Mouse (Mus musculus) spleen, adult 2 months (tissue): ENCODE measurements around the gene Gm28230.

Experiments used
- CTCF ChIP-seq: fragments of 200-500 bp; IDR thresholded peaks from 2 replicates; pipeline ENCODE4 v1.5.1; 2011; ENCODE audit warnings: mild to moderate bottlenecking, inconsistent platforms; ENCODE audit not compliant: insufficient read depth, insufficient read length, insufficient replicate concordance; ENCODE audit errors: extremely low read depth
- POLR2A ChIP-seq: fragments of 200-500 bp; IDR thresholded peaks from 2 replicates; pipeline ENCODE4 v1.6.1; 2011; ENCODE audit warnings: low read depth, low read length, inconsistent platforms

DNA sequence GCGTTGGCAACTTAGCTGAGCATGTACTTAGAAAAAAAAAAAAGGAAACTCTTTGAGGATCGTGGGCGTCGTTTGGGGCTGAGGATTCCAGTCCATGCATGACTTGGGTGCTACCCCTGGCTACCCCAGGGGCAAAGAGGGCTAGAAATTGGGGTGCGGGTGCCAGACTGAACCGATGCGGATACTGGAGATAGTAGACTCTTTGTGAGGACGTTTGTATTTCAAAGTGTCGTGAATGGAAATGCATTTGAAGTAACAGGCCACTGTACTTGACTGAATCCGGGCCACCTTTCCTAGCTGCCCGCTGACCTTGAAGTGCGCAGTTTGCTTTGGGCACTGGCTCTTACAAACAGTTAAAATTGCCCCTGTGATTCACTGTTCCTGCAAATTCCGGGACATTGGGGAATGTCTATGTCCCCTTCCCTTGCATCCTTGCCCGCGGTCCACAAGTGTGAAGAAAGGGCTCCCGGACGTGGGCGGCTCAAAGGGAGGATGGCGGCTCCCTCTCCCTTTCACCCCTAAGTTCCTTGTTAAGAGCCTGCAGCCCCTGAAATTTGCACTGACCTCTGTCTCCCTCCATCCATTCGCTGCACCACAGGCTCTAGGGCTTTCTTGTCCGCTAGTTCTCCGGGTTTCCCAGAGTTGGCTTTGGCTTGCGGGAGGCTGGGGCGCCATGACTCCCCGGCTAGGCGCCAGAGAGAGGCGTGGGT, 39.4 kb upstream of the Gm28230 start:
- TF ChIP-seq POLR2A (no peak), CTCF (no peak)
